Mouse (Mus musculus) CD4-positive helper T cell, adult 2 months (primary cell): ENCODE results near the gene Scgb1b11.
"Not testable (repeated sequence)": the region's sequence is repeated elsewhere in the genome, so short reads cannot be mapped to it uniquely, and the experiment has no call there.

Source experiments
- DNase-seq: peaks from one replicate; pipeline ENCODE4 v3.0.0-alpha.2; 2012; ENCODE audit warnings: low read depth, missing footprints, low spot score

Gene Scgb1b11

GRCm38 (mm10) chr7:32222540-32222939 is at the start of gene Scgb1b11:
Gene Scgb1b11, plus strand, starts transcription at chr7:32222840.
- DNase-seq, result not testable (repeated sequence)

- not testable (repeated sequence) for DNase-seq
Measured at GRCm38 (mm10) chr7:32211045-32211444, 11.6 kb upstream of the Scgb1b11 start, which contains the start of gene Scgb2b11. Gene Scgb2b11, minus strand, starts transcription at chr7:32211145.
